Mouse (Mus musculus) thymus, postnatal 0 days (tissue): ENCODE results near the gene Far1. TPM values are rescaled to one million over a fixed set of nuclear protein-coding genes. Genes with fewer than 3 reads are reported as not detected.

Experiments
- DNase-seq: peaks from one replicate; pipeline ENCODE4 v3.0.0-alpha.2; 2015; ENCODE audit warnings: low spot score
- polyA plus RNA-seq: library from polyadenylated mRNA; unstranded; fragments of >200 nt; fragmentation: Nextera tagmentation; extraction: Ambion mirVana; gene quantifications from 2 replicates; pipeline ENCODE4 v1.2.1, GENCODE M21; 2015

The Far1 gene
- 50.1 and 55.1 TPM in 2 replicates for polyA plus RNA-seq

- peak; percentile 98 for DNase-seq
Measured at GRCm38 (mm10) chr7:113513286-113513962, at the start of gene Far1. Far1 (plus strand) TSS chr7:113513834.

DNA sequence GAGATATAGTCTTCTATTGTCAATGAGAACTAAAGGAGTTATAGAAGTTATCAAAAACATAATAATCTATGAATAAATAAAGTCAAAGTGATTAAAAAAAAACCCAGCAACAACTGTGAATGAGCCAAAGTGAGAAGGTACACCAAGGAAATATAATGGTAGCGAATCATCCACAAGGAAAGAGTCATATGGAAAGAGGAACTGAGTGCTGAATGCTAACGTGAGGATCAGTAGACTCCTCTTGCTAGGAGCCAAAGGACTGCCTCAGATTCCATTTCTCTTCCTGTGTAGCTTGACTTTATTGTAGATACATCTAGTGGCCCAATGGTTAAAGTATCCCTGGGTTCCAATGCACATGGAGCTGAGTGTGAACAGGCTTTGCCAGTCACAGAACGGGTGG, 45.3 kb upstream of the Far1 start:
- no peak for DNase-seq

- no peak for DNase-seq
Measured at GRCm38 (mm10) chr7:113470671-113471070, 43.0 kb upstream of the Far1 start.

DNA sequence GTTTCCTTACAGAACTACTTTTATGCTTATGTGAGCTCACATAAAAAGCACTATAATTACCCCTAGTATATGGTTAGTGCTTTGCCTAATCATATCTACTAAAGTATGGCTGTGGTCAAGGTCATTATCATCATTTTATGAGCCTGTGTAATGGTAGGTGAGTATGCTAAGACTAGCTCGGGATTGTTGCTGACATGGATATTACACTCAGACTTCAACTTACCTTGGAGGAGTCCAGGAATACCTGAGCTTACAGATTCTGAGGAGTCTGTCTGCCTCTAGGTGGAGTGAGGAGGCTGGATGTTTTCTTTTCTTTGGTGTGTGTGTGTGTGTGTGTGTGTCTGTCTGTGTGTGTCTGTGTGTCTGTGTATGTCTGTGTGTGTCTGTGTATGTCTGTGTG, 42.0 kb upstream of the Far1 start:
- no peak for DNase-seq

DNA sequence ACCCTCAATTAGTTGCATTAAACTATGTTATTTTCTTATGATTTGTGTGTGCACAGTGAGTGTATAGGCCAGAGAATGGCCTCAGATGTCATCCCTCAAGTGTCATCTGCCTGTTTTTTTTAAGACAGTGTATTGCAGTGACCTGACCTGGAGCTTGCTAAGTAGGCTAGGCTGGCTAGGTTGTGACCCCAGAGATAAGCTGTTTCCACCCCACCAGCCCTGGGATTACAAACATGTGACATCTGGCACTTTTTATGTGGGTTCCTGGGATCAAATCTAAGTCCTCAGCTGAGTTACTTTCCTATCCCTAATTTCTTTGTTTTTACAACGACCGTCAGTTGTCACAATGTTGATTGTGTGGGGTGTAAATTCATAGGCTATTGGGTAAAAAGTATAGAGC, 17.8 kb upstream of the Far1 start:
- DNase-seq = no peak

DNA sequence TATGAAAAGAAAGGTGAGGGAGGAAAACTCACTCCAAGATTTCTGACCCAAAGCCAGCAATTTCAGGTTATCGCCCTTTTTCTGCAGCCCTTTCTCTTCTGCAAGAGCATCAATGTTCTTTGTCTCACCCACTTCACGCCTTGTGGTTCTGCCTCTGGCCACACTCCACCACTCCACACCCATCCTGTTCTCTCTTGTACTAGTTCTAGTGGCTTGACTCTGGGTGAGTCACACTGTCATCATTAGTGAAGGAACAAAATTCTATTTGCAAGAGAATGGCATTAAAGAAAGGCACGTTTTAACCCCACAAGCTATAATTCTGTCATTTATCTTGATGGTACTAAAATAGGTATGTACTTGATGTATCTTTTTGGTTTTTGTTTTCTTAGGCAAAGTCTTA, 15.2 kb upstream of the Far1 start:
- no peak for DNase-seq

- DNase-seq = no peak
Measured at GRCm38 (mm10) chr7:113499821-113500220, 13.8 kb upstream of the Far1 start.

DNA sequence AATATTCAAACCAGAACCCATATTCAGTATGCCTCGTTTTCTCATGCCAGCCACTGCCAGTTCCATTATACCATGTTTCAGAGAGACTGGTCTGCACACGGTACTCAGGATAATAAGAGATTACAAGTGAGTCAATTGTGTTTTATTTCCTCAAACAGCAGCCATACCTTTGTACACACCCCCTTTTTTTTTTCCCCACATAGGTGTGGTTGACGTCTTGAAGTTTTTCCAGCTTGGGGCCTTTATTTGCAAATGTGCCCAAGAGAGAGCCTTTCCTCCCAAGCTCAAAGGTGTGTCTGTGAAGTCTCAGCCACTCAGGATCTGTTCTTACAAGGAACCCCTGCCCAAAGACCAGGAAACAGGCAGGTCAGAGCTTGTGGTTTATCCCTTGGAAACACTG, 11.2 kb upstream of the Far1 start:
- no peak for DNase-seq

DNA sequence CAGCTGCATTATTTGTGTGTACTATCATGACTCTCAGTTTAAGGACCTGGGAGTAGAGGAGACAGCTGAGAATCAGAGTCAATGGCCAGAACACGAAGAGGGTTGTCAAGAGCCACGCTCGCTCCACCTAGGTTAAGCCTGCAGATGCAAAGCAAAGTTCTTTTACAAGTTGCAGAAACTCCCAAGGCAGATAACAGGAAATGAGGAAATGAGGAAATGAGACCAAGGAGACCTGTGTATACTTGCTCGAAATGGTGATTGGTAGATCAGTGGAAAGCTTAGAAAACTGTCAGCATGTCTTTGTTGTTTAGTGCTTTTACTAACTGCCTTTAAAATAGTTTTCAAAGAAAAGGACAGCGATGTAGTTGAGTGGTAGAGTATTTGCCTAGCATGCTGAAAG, 8.6 kb upstream of the Far1 start:
- DNase-seq = no peak

DNA sequence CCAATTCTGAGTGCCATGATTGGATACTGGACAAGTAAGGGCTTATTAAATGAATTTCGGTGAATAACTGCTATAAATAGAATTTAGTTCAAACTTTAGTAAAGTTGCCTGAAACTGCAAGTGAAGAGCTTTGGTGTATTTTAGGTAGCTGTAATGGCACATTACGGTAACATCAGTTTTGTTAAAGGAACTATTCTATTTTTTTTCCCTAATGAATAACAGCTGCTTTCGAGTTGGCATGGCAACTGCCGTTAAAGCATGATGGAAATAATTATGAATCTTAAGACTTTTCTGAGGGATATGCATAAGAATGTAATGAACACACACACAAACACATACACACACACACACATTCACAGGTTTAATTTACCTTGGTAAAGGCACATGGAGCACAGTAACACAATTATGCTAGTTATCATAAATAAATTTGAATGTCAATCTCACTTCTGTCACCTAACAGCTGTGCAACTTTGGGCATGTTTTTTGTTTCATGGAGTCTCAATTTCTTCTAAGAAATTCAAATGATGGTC, 8.1 kb upstream of the Far1 start:
- DNase-seq = no peak

DNA sequence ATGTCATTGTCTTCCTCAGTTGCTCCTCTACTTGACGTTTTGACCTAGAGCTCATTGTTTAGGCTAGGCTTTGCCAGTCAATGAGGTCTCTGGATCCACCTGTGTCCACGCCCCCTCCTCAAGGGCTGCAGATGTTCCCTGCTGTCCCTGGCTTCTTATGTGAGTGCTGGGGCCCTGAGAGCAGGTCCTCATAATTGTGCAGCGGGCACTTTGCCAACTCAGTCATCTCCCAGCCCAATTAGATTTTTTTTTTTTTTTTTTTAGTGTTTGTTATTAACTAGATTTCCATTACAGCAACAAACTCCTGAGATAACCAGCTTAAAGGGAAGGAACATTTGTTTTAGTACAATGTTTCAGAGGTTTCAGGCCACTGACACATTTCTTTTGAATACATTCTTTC, 5.8 kb upstream of the Far1 start:
- DNase-seq = no peak

DNA sequence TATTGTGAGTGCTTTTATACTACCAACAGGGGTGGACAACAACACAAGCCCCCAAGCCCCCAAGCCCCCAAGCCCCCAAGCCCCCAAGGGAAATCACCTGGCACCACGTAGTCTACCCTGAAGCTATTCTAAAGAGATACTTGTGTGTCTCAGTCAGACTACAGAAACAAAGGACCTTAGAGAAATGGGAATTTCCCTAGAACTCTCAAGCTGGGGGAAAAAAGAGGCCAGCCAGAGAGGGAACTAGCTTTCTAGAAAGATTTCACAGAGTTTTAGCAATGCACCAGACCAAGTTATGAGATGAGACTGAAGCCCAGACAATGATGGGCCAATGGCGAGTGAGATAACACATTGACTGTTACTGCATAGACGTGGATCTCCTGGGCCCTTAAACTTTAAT, 2.2 kb upstream of the Far1 start:
- DNase-seq = no peak

DNA sequence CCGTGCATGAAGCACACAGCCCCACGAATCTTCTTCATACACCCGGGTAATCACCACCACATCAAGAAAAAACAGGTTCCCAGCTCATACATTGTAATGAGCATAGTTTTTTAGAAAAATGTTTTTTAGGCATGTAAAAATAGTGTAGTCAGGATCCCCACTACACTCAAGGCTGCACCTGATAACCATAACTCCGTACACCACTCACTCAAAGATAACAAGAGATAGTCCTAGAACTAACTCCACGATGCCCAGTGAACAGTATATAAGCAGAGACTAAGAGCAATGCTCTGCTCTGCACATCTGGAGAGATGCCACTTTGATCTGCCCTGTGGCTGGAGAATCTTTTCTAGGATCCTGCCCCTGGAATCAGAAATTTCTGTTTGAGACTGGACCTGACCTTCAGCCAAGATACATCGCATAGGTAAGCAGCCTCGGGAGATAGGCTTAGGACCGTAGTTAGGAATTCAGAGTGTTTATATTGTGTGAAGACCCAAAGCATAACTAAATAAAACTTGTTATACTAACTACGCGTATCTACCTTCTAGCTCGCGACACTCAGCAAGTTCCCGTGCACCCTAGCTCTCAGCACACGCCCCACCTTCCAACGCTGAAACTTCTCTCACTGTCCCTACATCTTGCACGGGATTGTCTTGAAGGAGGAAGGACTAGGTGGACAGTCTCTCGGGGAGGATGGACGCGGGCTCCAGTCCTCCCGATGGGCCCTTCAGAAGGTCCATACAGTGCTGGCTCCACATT, 928 bp upstream of the Far1 start:
- no peak for DNase-seq

DNA sequence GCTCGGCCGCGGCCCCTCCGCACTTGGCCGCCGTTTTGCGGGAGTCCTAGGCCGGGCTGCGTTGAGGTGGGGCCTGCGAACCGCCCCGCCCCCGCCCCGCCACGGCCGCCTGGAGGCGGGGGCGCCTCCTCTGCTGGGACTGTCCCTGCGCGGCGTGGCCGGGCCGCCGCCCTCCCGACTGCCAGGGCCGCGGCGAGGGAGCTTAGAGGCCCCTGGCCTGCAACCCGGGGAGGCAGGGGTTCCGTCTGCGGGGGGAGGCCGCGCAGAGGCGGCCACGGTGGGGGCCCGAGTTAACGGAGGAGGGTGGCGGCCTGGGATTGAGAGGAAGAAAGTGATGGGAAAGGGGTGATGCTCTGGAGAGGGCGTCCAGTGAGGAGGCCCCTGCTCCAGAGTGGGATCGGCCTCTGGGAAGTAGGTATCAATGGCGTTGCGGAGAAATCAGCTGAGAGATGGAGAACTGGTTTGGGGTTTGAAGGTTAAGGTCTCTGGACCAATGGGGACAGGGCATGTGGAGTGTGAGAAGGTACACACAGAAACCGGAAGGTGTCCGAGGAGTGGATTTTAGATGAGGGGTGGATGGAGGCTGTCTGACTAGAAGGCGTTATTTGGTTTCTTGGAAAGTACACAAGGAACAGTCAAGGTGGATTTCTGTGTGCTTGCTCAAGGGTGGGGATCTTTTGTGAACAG, 472 bp downstream of the Far1 start:
- peak; percentile 19 for DNase-seq

GRCm38 (mm10) chr7:113515831-113516230, 2.2 kb downstream of the Far1 start:
- DNase-seq = no peak

DNA sequence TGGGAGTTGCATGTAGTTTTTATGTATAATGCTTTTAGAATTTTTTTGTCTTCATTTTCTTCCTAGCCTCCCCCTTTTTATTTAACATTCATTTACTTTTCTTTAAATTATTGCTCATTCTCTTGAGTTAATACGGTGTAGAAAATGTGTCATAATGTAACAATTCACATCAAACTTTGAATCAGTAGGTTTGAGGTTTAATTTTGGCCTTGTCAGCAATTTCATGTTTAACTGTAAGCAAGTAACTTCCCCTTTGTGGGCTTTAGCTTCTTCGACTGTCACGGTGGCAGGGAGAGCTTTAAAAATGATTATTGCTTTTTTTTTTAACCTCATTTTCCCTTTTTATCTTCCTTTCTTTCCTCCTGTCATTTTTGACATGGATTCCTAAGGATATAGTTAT, 4.8 kb downstream of the Far1 start:
- DNase-seq = no peak

GRCm38 (mm10) chr7:113518961-113519360, 5.3 kb downstream of the Far1 start:
- no peak for DNase-seq

- no peak for DNase-seq
Measured at GRCm38 (mm10) chr7:113543158-113543557, 29.5 kb downstream of the Far1 start.

GRCm38 (mm10) chr7:113551742-113552463, 38.3 kb downstream of the Far1 start:
- DNase-seq = no peak

DNA sequence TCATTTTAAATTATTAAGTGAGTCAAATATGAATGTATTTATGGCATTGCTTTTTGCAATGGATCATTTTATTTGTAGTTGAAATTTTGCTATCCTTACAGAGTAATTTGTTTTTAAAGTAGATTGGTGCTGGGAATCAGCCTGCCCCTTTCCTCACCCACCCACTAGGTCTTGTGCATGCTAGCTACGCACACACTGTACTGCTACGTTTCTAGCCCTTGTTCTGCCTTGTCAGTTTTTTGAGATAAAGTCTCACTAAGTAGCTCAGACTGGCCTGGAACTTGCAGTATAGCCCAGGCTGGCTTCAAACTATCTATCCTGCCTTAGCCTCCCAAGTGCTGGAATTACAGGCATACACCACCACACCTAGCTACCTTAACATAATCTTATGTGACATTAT, 38.9 kb downstream of the Far1 start:
- DNase-seq = no peak

DNA sequence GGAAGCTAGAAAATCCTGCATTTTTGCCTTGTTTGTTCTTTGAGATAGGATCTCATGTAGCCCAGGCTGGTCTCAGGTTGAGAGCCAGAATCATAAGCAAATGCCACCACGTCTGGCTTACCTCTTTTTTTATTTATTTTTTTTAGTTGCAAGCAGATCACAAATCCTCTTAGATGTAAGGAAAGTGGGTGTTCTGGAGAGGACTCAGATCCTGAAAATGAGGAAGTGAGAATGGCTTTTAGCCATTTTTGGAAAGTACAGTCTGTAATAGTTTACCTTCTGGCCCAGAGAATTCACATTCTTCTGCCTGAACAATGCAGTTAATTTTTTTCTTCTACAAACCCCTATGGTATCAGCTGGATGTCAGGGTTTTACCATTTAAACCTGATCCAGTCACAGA, 42.5 kb downstream of the Far1 start:
- DNase-seq = no peak

GRCm38 (mm10) chr7:113566892-113567291, 53.3 kb downstream of the Far1 start:
- no peak for DNase-seq
